Mouse (Mus musculus) frontal cortex, adult (tissue): Measurements from ENCODE around the gene Gstm5.

ENCODE experiments used
- ATAC-seq: cut with Nextera tagmentation; 2 replicates; pipeline ENCODE4 v1.9.2; 2017; ENCODE audit warnings: mild to moderate bottlenecking, moderate library complexity, mixed read lengths; ENCODE audit not compliant: low TSS enrichment

Gene Gstm5

GRCm38 (mm10) chr3:107931670-107932069 is 36.0 kb downstream of the Gstm5 start, which contains the start of gene Gstm7:
TSS of gene Gstm7 (minus strand) at chr3:107931817.
- ATAC-seq = peak; percentile 88

- no peak for ATAC-seq
Measured at GRCm38 (mm10) chr3:107932128-107932527, 36.5 kb downstream of the Gstm5 start.

- no peak for ATAC-seq
Measured at GRCm38 (mm10) chr3:107935268-107935667, 39.6 kb downstream of the Gstm5 start.

DNA sequence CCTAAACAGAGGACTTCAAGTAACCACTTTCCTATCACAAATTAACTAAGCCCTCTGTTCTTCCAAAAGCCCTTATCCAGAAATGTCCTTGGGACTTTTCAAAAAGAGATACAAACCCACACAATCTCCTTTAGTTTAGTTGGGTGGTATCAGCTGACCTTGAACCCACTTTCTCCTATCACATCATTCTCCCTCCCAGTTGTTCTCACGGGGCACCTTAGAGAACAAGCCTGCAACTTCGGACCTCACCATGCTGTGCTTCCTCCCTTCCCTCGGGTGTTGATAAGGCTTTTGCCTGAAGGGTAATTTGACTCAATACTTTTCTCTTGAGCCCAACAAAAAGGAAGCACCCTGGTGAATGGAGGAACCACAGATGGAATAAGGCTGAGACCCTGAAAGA is 40.3 kb downstream of the Gstm5 start:
- no peak for ATAC-seq

- ATAC-seq = peak; percentile 35
Measured at GRCm38 (mm10) chr3:107939403-107939802, 43.8 kb downstream of the Gstm5 start.

- ATAC-seq = peak; percentile 67
Measured at GRCm38 (mm10) chr3:107939830-107940229, 44.2 kb downstream of the Gstm5 start.

GRCm38 (mm10) chr3:107940524-107940923 is 44.9 kb downstream of the Gstm5 start:
- ATAC-seq = peak; percentile 45

DNA sequence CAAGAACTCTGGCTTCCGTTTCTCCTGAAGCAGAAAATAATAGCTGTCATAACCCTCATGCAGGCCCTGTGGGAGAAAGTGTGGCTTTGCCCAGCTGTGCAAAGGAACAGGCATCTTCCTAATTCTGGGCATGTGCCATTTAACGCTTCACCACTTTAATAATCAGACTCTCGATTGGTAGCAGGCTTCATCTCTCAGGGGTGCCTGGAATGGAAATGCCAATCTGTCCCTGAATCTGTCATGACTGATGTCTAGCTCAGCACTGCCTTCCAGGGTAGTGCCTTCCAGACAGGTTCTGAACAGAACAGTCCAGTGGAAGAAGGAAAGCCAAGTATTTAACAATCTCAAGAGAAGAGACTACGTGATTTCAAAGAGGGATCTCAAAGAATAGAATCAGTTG is 45.6 kb downstream of the Gstm5 start:
- ATAC-seq = no peak

- ATAC-seq = peak; percentile 28; the same call in 1 of the 2 replicates
Measured at GRCm38 (mm10) chr3:107943239-107943990, 47.8 kb downstream of the Gstm5 start, which contains the start of gene Gstm6. TSS of gene Gstm6 (minus strand) at chr3:107943749.

- no peak for ATAC-seq
Measured at GRCm38 (mm10) chr3:107945729-107946128, 50.1 kb downstream of the Gstm5 start.
